Mouse (Mus musculus): Measurements from ENCODE around the gene Ramp1.

Gene Ramp1

GRCm38 (mm10) chr1:91201122-91201521, 21.5 kb downstream of the Ramp1 start:
- DNase-seq, result no peak

- no peak for DNase-seq
These were observed 24.7 kb downstream of the Ramp1 start for GRCm38 (mm10) chr1:91204221-91204765.

- no peak for DNase-seq
These were observed 26.0 kb downstream of the Ramp1 start for GRCm38 (mm10) chr1:91205651-91206050.

DNA sequence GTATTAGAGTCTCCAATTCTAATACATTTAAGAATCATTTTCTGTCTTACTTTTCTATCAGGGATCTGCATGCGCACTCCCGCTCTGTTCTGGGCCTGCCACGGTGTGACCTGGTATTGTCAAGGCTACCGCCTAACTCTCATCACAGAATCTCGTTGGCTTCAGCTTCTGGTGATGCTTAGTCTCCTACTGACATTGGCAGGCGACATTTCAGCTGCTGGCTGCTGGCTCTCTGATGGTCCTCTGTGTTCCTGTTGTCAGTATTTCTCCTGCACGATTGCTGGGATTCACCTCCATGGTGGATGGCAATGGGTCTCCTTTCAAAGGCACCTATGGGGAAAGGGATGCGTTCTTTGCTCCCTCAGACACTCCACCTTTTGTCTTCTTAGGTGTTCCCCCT, 26.7 kb downstream of the Ramp1 start:
- DNase-seq, result no peak

DNA sequence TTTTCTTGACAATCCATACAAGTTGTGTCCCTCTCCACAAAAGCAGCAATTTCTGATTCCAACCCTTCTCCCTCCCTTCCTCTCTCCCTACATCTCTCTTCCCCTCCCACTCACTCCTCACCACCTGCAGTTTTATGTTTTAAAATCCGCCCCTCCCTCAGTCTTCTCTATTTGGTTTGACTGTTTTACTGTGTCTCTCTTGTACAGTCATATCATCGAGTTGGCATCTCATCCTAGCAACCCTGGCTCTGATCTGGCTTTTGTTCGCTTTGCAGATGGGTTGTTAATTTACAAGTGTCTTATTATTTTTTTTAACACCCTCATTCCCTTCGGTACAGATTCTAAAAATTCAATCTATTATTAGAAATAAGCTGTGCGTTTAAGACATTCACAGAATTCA, 27.3 kb downstream of the Ramp1 start:
- no peak for DNase-seq

DNA sequence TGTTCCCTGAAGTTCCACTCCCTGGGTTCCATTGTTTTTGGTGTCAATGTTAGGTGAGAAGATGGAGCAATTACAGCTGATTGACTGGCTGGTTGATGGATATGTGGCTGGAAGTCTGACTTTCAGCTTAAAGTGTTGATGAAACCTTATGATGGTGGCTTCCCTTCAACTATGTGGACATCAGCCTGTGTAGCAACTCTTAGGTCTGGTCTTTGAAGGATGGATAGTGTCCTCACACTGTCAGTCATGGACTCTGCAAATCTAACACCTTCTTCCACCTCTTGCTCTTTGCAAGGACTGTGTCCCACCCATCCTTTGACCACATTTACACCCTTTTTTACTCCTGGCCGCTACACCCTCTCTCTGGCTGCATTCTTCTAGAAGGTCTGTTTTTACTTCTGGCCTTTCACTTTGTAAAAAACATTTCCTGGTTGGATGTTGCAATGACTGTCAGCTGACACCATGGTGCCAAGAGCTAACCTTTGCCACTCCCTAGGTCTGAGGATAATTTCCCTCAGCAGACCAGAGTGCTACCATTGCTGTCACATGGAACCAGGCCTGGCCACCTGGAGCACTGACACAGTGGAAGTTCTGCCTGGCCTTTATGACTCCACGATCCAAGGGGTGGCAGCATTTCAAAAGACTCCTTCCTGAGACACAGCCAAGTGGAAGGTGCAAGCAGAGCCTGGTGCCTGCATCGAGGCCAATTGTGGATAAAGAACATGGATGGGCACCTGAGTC, 27.9 kb downstream of the Ramp1 start:
- DNase-seq, result no peak

- DNase-seq, result no peak
These were observed 29.7 kb downstream of the Ramp1 start for GRCm38 (mm10) chr1:91209343-91209742.

- no peak for DNase-seq
These were observed 30.2 kb downstream of the Ramp1 start for GRCm38 (mm10) chr1:91209785-91210184.

DNA sequence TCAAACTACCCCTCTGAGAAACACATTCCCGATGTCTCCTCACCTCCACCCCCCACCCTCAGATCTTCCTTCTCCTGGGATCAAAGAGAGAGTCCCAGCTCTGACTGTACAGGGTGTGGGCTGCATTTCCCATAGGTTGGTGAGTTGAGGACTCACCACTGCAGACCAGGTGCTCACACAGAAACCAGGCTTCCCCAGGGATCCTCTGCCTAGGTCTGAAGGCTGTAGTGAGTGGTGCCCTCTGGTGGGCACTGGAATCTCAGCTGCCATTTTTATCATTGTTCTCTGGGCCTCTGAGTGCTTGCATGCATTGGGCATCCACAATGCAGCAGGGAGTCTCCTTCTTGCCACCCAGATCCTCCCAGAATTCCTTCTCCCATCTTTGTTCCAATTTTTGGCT, 31.5 kb downstream of the Ramp1 start:
- peak; percentile 21 to 61 for DNase-seq

GRCm38 (mm10) chr1:91211591-91212008, 32.0 kb downstream of the Ramp1 start:
- DNase-seq, result no peak

DNA sequence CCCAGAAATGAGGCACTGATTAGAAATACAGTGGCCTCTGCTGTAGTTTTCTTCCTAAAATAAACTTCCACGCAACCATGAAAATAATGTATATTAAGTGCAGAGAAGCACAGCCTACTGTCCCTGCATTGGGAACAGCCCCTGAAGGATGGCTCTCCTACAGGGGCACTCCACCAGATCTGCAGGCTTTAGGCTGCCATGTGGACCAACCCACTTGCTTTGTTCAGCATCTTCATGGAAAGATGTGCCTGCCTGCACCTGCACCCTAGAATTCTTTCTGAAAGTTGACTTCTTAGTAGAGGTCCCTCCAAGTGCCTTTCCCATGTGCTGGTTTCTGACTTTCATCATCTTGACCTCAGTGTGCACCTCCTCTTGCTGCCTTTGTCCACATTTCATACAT, 35.6 kb downstream of the Ramp1 start:
- DNase-seq, result no peak

GRCm38 (mm10) chr1:91215981-91216380, 36.4 kb downstream of the Ramp1 start:
- DNase-seq, result no peak

- no peak for DNase-seq
These were observed 37.1 kb downstream of the Ramp1 start for GRCm38 (mm10) chr1:91216504-91217267.

DNA sequence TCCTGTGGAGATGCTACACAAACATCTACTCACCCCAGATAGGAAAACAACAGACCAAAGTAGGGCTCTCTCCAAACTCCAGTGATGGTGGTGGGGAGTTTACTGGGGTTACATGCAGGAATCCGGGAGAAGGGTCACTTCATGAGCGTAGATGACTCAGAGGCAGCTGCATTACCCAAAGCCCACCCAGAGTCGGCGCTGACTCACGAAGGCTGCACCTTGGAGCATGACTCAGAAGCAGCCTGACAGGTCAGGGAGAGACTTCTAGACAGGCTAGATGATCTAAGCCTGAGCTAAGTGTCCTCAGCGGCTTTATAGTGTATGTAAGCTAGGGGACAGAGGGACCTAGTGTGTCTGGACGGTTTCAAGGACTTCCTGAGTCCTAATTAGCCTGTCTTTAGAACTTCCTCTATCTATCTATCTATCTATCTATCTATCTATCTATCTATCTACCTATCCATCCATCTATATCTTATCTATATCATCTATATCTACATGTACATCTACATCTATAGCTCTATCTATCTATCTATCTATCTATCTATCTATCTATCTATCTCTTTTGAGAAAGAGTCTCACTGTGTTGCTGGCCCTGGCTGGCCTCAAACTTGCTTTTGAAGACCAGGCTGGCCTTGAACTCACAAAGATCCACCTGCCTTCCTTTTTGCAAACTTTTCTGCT, 40.2 kb downstream of the Ramp1 start:
- DNase-seq, result no peak

GRCm38 (mm10) chr1:91220322-91220672, 40.7 kb downstream of the Ramp1 start:
- no peak for DNase-seq

GRCm38 (mm10) chr1:91226562-91226961, 46.9 kb downstream of the Ramp1 start:
- DNase-seq, result no peak

DNA sequence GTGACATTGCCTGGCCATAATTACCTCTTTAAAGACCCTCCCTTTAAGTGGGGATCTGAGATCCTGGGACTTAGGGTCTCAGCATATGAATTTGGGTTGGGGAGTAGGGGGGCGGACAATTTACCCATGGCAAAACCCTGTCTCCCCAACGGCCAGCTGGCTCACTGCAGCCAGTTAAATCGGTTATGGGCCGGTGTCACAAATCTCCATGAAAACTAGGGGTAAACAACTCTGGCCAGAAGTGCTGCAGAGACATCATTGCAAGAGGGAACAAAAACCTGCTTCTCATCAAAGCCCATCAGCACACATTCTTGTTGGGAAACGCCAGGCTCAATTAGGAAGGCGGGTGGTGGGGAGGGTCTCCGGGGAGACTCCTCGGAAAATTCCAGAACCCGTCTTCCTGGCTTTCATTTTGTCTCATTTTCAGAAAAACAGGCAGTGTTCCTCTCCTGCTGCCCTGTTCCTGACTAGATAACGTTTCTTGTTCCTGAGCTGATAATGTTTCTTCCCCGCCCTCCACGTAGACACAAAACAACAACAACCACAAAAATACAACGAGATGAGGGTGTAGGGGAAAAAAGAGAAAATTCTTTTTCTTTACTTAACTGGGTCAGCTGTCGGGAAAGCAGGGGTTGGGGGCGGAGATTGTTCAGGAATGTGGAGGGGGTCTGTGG, 47.9 kb downstream of the Ramp1 start:
- DNase-seq, result no peak

GRCm38 (mm10) chr1:91231142-91231541, 51.5 kb downstream of the Ramp1 start:
- DNase-seq, result no peak

GRCm38 (mm10) chr1:91231896-91232295, 52.3 kb downstream of the Ramp1 start:
- DNase-seq, result no peak

- no peak for DNase-seq
These were observed 55.8 kb downstream of the Ramp1 start for GRCm38 (mm10) chr1:91235395-91235794.

DNA sequence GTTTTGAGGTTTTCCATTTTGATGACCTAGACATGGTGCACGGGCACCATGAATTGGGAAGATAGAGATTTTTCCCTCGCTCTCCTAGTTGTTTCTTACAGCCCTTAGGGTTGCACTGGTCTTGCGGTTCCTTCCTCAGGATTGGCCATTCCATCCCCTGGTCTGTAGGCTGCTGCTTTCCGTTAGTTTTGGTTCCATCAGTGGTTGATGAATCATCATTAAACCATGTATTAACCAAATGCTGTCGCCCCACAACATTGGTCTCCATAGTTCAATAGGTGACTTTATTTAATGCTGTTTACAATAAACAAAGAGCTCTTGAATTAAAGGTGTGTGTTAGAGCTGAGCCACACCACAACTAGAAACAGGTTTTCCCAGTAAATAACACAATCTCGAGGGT, 58.1 kb downstream of the Ramp1 start:
- no peak for DNase-seq

DNA sequence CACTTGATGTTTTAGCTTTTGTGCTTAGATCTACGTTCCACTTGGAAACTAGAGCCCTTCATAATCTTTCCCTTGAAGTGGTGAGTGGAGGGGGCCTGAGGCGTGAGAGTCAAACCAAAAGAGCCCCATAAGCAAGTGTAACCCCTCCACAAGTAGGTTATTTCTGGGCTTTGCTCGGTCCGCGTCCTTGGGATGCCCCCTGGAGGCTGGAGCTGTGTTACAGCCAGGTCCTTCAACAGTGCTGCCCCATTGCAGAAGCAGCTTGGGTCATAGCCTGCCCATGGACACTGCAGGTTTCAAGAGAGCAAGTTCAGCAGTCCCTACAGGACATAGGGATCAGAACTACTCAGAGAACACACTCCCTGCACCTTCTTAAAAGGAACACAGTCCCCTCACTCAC, 59.5 kb downstream of the Ramp1 start:
- peak in 1 of 2 experiments; percentile 44 for DNase-seq

- no peak for DNase-seq
These were observed 60.2 kb downstream of the Ramp1 start for GRCm38 (mm10) chr1:91239800-91240199.

All from kidney, adult 8-10 months (tissue).